Comparison of ENCODE assay signal across 10 mouse cellular contexts in genomic region chr11:111450811-111451494, GRCm38 (mm10).
A peak's percentile ranks its signal among the peaks of the same experiment; 100 is the strongest.
DNase-seq lines count a peak whose midpoint lies in the region; ATAC-seq and TF ChIP-seq lines count a peak whose summit lies in the region.
"Had no signal": no experiment of that assay in that cellular context is flagged by ENCODE, and none has a peak within 500 bp of the region (broad histone marks: within the 10 kb centered on the region; RNA-seq: fewer than 3 reads in every experiment).

No protein-coding gene starts in this region.

- no peak overlapping the region; the same call in 1 of the 2 replicates for H3K4me3 ChIP-seq in gastrocnemius, adult 2 months
- H3K4me3 ChIP-seq in limb, embryonic 15.5 days, result no peak overlapping the region
- H3K4me3 ChIP-seq: heart, adult 2 months had no signal

- intact Hi-C loops in gastrocnemius, adult 2 months (cut with DNase I), result no loop called here
- intact Hi-C loops in gastrocnemius, postnatal 14 days (cut with DNase I; ENCODE audit: low total_unique reads), result no loop called here

- H3K4me1 ChIP-seq in limb, embryonic 15.5 days, result no peaks in the 10 kb centered on the region

- WGBS in limb, embryonic 15.5 days, result 56% methylated on average over 3 of the region's 3 CpGs

- TF ChIP-seq CTCF in gastrocnemius, adult 2 months (IDR thresholded peaks at IDR 0.05), result no peak

- no peak overlapping the region for H3K9ac ChIP-seq in limb, embryonic 15.5 days

- DNase-seq in gastrocnemius, adult 2 months, result peak; percentile 24
- no peak for DNase-seq in gastrocnemius, postnatal 14 days
- DNase-seq in layer of hippocampus, adult 9-11 months, result peak; percentile 6
- DNase-seq in layer of hippocampus, adult 11-12 months (ENCODE audit: low spot score), result no peak
- DNase-seq in retina, postnatal 1 day, result peak; percentile 10
- no peak for DNase-seq in retina, embryonic 14.5 days (ENCODE audit: low spot score)
- no peak for DNase-seq in cerebellum, adult 9-10 months
- DNase-seq: cerebellum, adult 11-12 months had no signal

- no peaks in the 10 kb centered on the region for H3K9me3 ChIP-seq in limb, embryonic 15.5 days

- peak; percentile 35; the same call in 1 of the 2 replicates for ATAC-seq in limb, embryonic 15.5 days (ENCODE audit: insufficient number of reproducible peaks, low FRiP score, low TSS enrichment, low read depth)

- H3K36me3 ChIP-seq in limb, embryonic 15.5 days, result no peaks in the 10 kb centered on the region

- peak overlapping the region; percentile 43; the same call in 1 of the 2 replicates for H3K27ac ChIP-seq in gastrocnemius, adult 2 months
- no peak overlapping the region for H3K27ac ChIP-seq in limb, embryonic 15.5 days
- H3K27ac ChIP-seq: heart, adult 2 months had no signal

- no peak overlapping the region for H3K4me2 ChIP-seq in limb, embryonic 15.5 days

- no peaks in the 10 kb centered on the region for H3K27me3 ChIP-seq in limb, embryonic 15.5 days

Comparison
In these comparisons a context has a peak if more than half of its experiments do, and no peak if none do; other contexts are left out.
1. DNase-seq: peak in gastrocnemius, adult 2 months (single experiment), layer of hippocampus, adult 9-11 months (single experiment) and retina, postnatal 1 day (single experiment); none in gastrocnemius, postnatal 14 days (single experiment), layer of hippocampus, adult 11-12 months (single experiment), retina, embryonic 14.5 days (single experiment) and cerebellum, adult 9-10 months (single experiment).